Mouse (Mus musculus) megakaryocyte, embryonic 14.5 days (primary cell): Measurements from ENCODE around the gene Eya2.

ENCODE experiments used
- FLI1 ChIP-seq: IDR thresholded peaks from 2 replicates; pipeline ENCODE4 v1.6.1; 2012; ENCODE audit warnings: low read length, inconsistent platforms, mixed read lengths
- GATA1 ChIP-seq: IDR thresholded peaks from 3 replicates; pipeline ENCODE4 v1.6.1; 2012; ENCODE audit warnings: mixed read lengths, low read length, inconsistent platforms, borderline replicate concordance

- TF ChIP-seq FLI1 (no peak), GATA1 (no peak)
Observed at GRCm38 (mm10) chr2:165583518-165583917, 11.3 kb upstream of the Eya2 start.
